Mouse (Mus musculus): ENCODE results near the gene Fgfr1op2.

GRCm38 (mm10) chr6:146540386-146540785 is 36.6 kb upstream of the Fgfr1op2 start:
- TF ChIP-seq CTCF (IDR thresholded peaks at IDR 0.05; ENCODE audit: low read depth, low read length): no peak
- TF ChIP-seq POLR2A (IDR thresholded peaks at IDR 0.05; ENCODE audit: insufficient read depth, low read length): no peak
